ENCODE assay signal across 8 mouse cellular contexts in the genomic region with DNA sequence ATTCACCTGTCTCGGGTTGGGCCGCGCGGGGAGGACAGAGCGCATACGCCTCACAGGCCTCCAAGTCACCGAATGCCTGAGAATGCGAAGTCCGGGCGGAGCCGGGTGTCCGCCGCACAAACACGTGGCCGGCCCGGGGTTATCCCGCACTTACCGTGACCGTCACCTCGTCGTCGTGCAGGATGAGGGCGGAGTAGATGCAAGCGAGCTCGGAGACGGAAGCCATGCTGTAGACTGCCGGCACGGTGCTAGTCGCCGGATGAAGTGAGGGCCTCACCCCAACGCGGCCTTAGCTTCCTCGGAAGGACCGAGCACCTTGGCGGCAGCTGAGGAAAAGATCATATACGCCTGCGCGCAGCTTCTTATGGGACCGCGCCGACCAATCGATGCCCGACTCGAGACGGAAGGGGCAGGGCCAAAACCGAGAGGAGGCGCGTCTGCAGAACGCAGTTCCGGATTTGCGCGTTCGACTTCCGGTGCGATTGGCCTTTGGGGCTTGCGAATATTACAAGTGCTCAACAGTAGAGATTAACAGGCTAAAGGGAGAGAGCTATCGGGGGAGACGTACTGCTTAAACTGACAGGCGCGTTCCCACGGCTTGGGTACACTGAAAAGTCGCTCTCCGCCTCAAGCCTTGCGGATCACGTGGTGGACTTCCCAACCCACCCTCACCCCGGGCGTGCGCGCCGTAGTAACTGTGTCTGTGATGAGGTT. TPM values are rescaled to one million over a fixed set of nuclear protein-coding genes. Genes with fewer than 3 reads are reported as not detected.
DNase-seq lines count a peak whose midpoint lies in the region; ATAC-seq lines count a peak whose summit lies in the region.

Gene Rplp1, minus strand, starts transcription at position 340 of the 714 bp plus-strand sequence.

- H3K27me3 ChIP-seq in heart, embryonic 10.5 days (ENCODE audit: insufficient read depth, poor library complexity, severe bottlenecking), result no peaks in the 10 kb centered on the region
- H3K27me3 ChIP-seq in kidney, embryonic 15.5 days, result no peaks in the 10 kb centered on the region

- peak within 1 kb of the TSS; percentile 76 for H3K4me2 ChIP-seq in kidney, embryonic 15.5 days

- peak; percentile 95 to 96 for DNase-seq in B cell, adult 2 months
- peak; percentile 99 for DNase-seq in brain, adult 2 months (ENCODE audit: low read depth, low spot score)
- DNase-seq in heart, embryonic 10.5 days (ENCODE audit: low spot score), result peak; percentile 98
- peak; percentile 95 for DNase-seq in liver
- DNase-seq in spleen, postnatal 4 days (ENCODE audit: low spot score in 2 of 2), result peak; percentile 94 to 96

- H3K9ac ChIP-seq in kidney, embryonic 15.5 days, result peak within 1 kb of the TSS; percentile 85

- peaks cover 50% of the 10 kb centered on the region for H3K36me3 ChIP-seq in heart, embryonic 10.5 days
- H3K36me3 ChIP-seq in kidney, embryonic 15.5 days, result peaks cover 59% of the 10 kb centered on the region

- no peaks in the 10 kb centered on the region for H3K9me3 ChIP-seq in heart, embryonic 10.5 days
- no peaks in the 10 kb centered on the region for H3K9me3 ChIP-seq in kidney, embryonic 15.5 days (replicated peaks)

- H3K4me3 ChIP-seq in heart, embryonic 10.5 days, result peak within 1 kb of the TSS; percentile 93
- peak within 1 kb of the TSS; percentile 72 for H3K4me3 ChIP-seq in kidney, embryonic 15.5 days (replicated peaks)

- ATAC-seq in erythroblast, adult 5-6 weeks (replicated peaks; ENCODE audit: low FRiP score, poor library complexity, severe bottlenecking), result peak; percentile 97
- ATAC-seq in kidney, embryonic 15.5 days (replicated peaks; ENCODE audit: low FRiP score), result peak; percentile 96
- peak; percentile 98 for ATAC-seq in monocyte, adult 5-6 weeks (replicated peaks; ENCODE audit: insufficient number of reproducible peaks, low FRiP score, low TSS enrichment, poor library complexity, severe bottlenecking)

- peak within 1 kb of the TSS; percentile 92 for H3K27ac ChIP-seq in heart, embryonic 10.5 days
- peak within 1 kb of the TSS; percentile 98 for H3K27ac ChIP-seq in kidney, embryonic 15.5 days

- WGBS in heart, embryonic 10.5 days, result under 1% methylated on average over 70 of the region's 70 CpGs
- WGBS in kidney, embryonic 15.5 days, result under 1% methylated on average over 70 of the region's 70 CpGs

- H3K4me1 ChIP-seq in heart, embryonic 10.5 days, result peaks cover 20% of the 10 kb centered on the region
- H3K4me1 ChIP-seq in kidney, embryonic 15.5 days, result peaks cover 26% of the 10 kb centered on the region

RNA-seq across cellular contexts. Expression of gene Rplp1, which starts in this region (rescaled TPM):
- 655 and 829 TPM in 2 replicates for total RNA-seq in erythroblast, adult 5-6 weeks (2015; ENCODE audit: low replicate concordance)
- total RNA-seq in erythroblast, adult 5-6 weeks (2017; ENCODE audit: low replicate concordance), result 835 and 981 TPM in 2 replicates
- polyA plus RNA-seq in heart, embryonic 10.5 days (2016; fragmentation: Nextera tagmentation; extraction: Ambion mirVana), result 900 and 968 TPM in 2 replicates
- polyA plus RNA-seq in kidney, embryonic 15.5 days (2015; fragmentation: Nextera tagmentation; extraction: Ambion mirVana), result 1,379 and 1,393 TPM in 2 replicates
- total RNA-seq in monocyte, adult 5-6 weeks (2017), result 2,240 to 3,679 TPM (median 3,046 TPM) in 3 replicates

Comparison
In these comparisons a context has a peak if more than half of its experiments do, and no peak if none do; other contexts are left out.
1. Peak in every context shown above with its lines: DNase-seq, ATAC-seq, H3K4me3 ChIP-seq and H3K27ac ChIP-seq.